Mouse (Mus musculus) small intestine, adult 10 weeks (tissue): ENCODE measurements around the gene Pon1. TPM values are rescaled to one million over a fixed set of nuclear protein-coding genes. Genes with fewer than 3 reads are reported as not detected.

ENCODE experiments used
- polyA plus RNA-seq: library from polyadenylated mRNA; stranded (reverse); fragments of 350-450 nt; fragmentation: Illumina TruSeq; extraction: RNeasy Lipid Tissue Mini Kit (QIAGEN cat#74804); gene quantifications from one replicate; pipeline ENCODE4 v1.2.3, GENCODE M21; 2014; ENCODE audit warnings: low replicate concordance

The Pon1 gene
- polyA plus RNA-seq, result 0.37 TPM

DNA sequence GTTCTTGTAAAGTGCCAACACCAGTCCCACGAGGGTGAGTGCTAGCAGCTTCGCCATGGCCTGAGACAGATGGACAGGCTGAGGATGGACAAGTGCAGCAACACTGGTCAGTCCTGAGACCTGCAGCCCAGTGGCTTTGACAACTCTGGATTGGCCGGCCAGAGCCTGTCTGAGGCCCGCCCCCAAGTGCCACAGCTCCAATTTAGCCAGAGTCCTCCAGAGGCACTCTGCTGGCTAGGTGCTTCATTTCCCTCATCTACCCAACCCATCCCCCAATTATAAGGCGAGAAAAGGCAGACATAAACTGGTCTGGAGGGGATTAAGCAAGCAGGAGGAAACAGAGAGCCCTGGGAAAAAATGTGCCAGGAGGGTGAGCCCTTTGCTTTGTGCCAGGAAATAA lies at the start of gene Pon1:
Gene Pon1 (minus strand): TSS at position 254 of the 400 bp plus-strand sequence.

Other genes starting within 250 kb of the Pon1 start
- 104 TPM for gene Pon3, start 62.3 kb upstream of the Pon1 start, polyA plus RNA-seq
- gene Pon2, start 104.5 kb upstream of the Pon1 start, polyA plus RNA-seq, result 201 TPM
- 1.1 TPM for gene Asb4, start 189.4 kb upstream of the Pon1 start, polyA plus RNA-seq